Mouse (Mus musculus): ENCODE measurements around the gene Prkcq. TPM values are rescaled to one million over a fixed set of nuclear protein-coding genes. Genes with fewer than 3 reads are reported as not detected.

Gene Prkcq
- polyA plus RNA-seq (2015; fragmentation: Nextera tagmentation; extraction: Ambion mirVana) = 2.4 and 2.9 TPM in 2 replicates

GRCm38 (mm10) chr2:11171754-11172501 is at the start of gene Prkcq:
TSS of gene Prkcq (plus strand) at chr2:11172108.
- peak within 1 kb of the TSS; percentile 41 for H3K4me3 ChIP-seq (ENCODE audit: low read depth, low read length)
- H3K9ac ChIP-seq (ENCODE audit: low read depth, low read length) = no peak within 1 kb of the TSS
- no peaks in the 10 kb centered on the region for H3K36me3 ChIP-seq (ENCODE audit: control insufficient read depth, insufficient read depth)
- H3K4me2 ChIP-seq (ENCODE audit: low read depth, low read length) = peak within 1 kb of the TSS; percentile 56
- H3K9me3 ChIP-seq (replicated peaks; ENCODE audit: control insufficient read depth, low read length) = no peaks in the 10 kb centered on the region
- WGBS (ENCODE audit: insufficient replicate concordance) = 1% methylated on average over 51 of the region's 51 CpGs
- no peak within 1 kb of the TSS for H3K27ac ChIP-seq (ENCODE audit: low read length)
- peak; percentile 48 for ATAC-seq (ENCODE audit: low read depth)
- peaks cover 4% of the 10 kb centered on the region; the same call in 1 of the 2 replicates for H3K27me3 ChIP-seq (ENCODE audit: control insufficient read depth, insufficient read depth, low read depth, low read length)
- H3K4me1 ChIP-seq (ENCODE audit: control insufficient read depth, low read depth, low read length) = no peaks in the 10 kb centered on the region

GRCm38 (mm10) chr2:11130881-11131280 is 41.0 kb upstream of the Prkcq start:
- no peaks in the 10 kb centered on the region for H3K9me3 ChIP-seq (replicated peaks; ENCODE audit: control insufficient read depth, low read length)
- no peak overlapping the region for H3K9ac ChIP-seq (ENCODE audit: low read depth, low read length)
- no peaks in the 10 kb centered on the region for H3K27me3 ChIP-seq (ENCODE audit: control insufficient read depth, insufficient read depth, low read depth, low read length)
- no peaks in the 10 kb centered on the region for H3K36me3 ChIP-seq (ENCODE audit: control insufficient read depth, insufficient read depth)
- no peak overlapping the region for H3K4me2 ChIP-seq (ENCODE audit: low read depth, low read length)
- no peaks in the 10 kb centered on the region for H3K4me1 ChIP-seq (ENCODE audit: control insufficient read depth, low read depth, low read length)
- WGBS (ENCODE audit: insufficient replicate concordance) = 75% methylated on average over 12 of the region's 12 CpGs
- no peak for ATAC-seq (ENCODE audit: low read depth)
- no peak overlapping the region for H3K27ac ChIP-seq (ENCODE audit: low read length)
- H3K4me3 ChIP-seq (ENCODE audit: low read depth, low read length) = no peak overlapping the region

GRCm38 (mm10) chr2:11135718-11136117 is 36.2 kb upstream of the Prkcq start:
- ATAC-seq (ENCODE audit: low read depth) = no peak
- WGBS (ENCODE audit: insufficient replicate concordance) = 27% methylated on average over 6 of the region's 6 CpGs

GRCm38 (mm10) chr2:11138076-11138475 is 33.8 kb upstream of the Prkcq start:
- Histone ChIP-seq H3K27me3 (ENCODE audit: control insufficient read depth, insufficient read depth, low read depth, low read length) (no peaks in the 10 kb centered on the region), H3K4me2 (ENCODE audit: low read depth, low read length) (no peak overlapping the region), H3K9ac (ENCODE audit: low read depth, low read length) (no peak overlapping the region), H3K9me3 (replicated peaks; ENCODE audit: control insufficient read depth, low read length) (no peaks in the 10 kb centered on the region), H3K27ac (ENCODE audit: low read length) (no peak overlapping the region), H3K36me3 (ENCODE audit: control insufficient read depth, insufficient read depth) (no peaks in the 10 kb centered on the region), H3K4me1 (ENCODE audit: control insufficient read depth, low read depth, low read length) (no peaks in the 10 kb centered on the region), H3K4me3 (ENCODE audit: low read depth, low read length) (no peak overlapping the region)
- ATAC-seq (ENCODE audit: low read depth) = no peak
- WGBS (ENCODE audit: insufficient replicate concordance) = 69% methylated on average over 6 of the region's 6 CpGs

More at GRCm38 (mm10) chr2:11135718-11136117, 36.2 kb upstream of the Prkcq start:
- Histone ChIP-seq H3K4me1 (ENCODE audit: control insufficient read depth, low read depth, low read length) (no peaks in the 10 kb centered on the region), H3K4me3 (ENCODE audit: low read depth, low read length) (no peak overlapping the region), H3K27ac (ENCODE audit: low read length) (no peak overlapping the region), H3K36me3 (ENCODE audit: control insufficient read depth, insufficient read depth) (no peaks in the 10 kb centered on the region), H3K9me3 (replicated peaks; ENCODE audit: control insufficient read depth, low read length) (no peaks in the 10 kb centered on the region), H3K27me3 (ENCODE audit: control insufficient read depth, insufficient read depth, low read depth, low read length) (no peaks in the 10 kb centered on the region), H3K4me2 (ENCODE audit: low read depth, low read length) (no peak overlapping the region), H3K9ac (ENCODE audit: low read depth, low read length) (no peak overlapping the region)

- no peak overlapping the region for H3K4me2 ChIP-seq (ENCODE audit: low read depth, low read length)
- no peak overlapping the region for H3K4me3 ChIP-seq (ENCODE audit: low read depth, low read length)
- WGBS (ENCODE audit: insufficient replicate concordance) = 43% methylated on average over 1 of the region's 1 CpGs
- no peaks in the 10 kb centered on the region for H3K36me3 ChIP-seq (ENCODE audit: control insufficient read depth, insufficient read depth)
- ATAC-seq (ENCODE audit: low read depth) = no peak
- H3K27ac ChIP-seq (ENCODE audit: low read length) = no peak overlapping the region
- H3K9ac ChIP-seq (ENCODE audit: low read depth, low read length) = no peak overlapping the region
- no peaks in the 10 kb centered on the region for H3K4me1 ChIP-seq (ENCODE audit: control insufficient read depth, low read depth, low read length)
- no peaks in the 10 kb centered on the region for H3K9me3 ChIP-seq (replicated peaks; ENCODE audit: control insufficient read depth, low read length)
- H3K27me3 ChIP-seq (ENCODE audit: control insufficient read depth, insufficient read depth, low read depth, low read length) = no peaks in the 10 kb centered on the region
Observed at GRCm38 (mm10) chr2:11139518-11140152, 32.3 kb upstream of the Prkcq start.

- Histone ChIP-seq H3K4me1 (ENCODE audit: control insufficient read depth, low read depth, low read length) (no peaks in the 10 kb centered on the region), H3K9me3 (replicated peaks; ENCODE audit: control insufficient read depth, low read length) (no peaks in the 10 kb centered on the region), H3K27ac (ENCODE audit: low read length) (no peak overlapping the region), H3K4me3 (ENCODE audit: low read depth, low read length) (no peak overlapping the region), H3K36me3 (ENCODE audit: control insufficient read depth, insufficient read depth) (no peaks in the 10 kb centered on the region), H3K27me3 (ENCODE audit: control insufficient read depth, insufficient read depth, low read depth, low read length) (no peaks in the 10 kb centered on the region), H3K9ac (ENCODE audit: low read depth, low read length) (no peak overlapping the region), H3K4me2 (ENCODE audit: low read depth, low read length) (no peak overlapping the region)
- WGBS (ENCODE audit: insufficient replicate concordance) = 66% methylated on average over 3 of the region's 3 CpGs
- no peak for ATAC-seq (ENCODE audit: low read depth)
Observed at GRCm38 (mm10) chr2:11140385-11140784, 31.5 kb upstream of the Prkcq start.

GRCm38 (mm10) chr2:11149091-11149490 is 22.8 kb upstream of the Prkcq start:
- no peak overlapping the region for H3K9ac ChIP-seq (ENCODE audit: low read depth, low read length)
- no peaks in the 10 kb centered on the region for H3K4me1 ChIP-seq (ENCODE audit: control insufficient read depth, low read depth, low read length)
- H3K4me3 ChIP-seq (ENCODE audit: low read depth, low read length) = no peak overlapping the region
- WGBS (ENCODE audit: insufficient replicate concordance) = 76% methylated on average over 4 of the region's 4 CpGs
- ATAC-seq (ENCODE audit: low read depth) = no peak
- H3K9me3 ChIP-seq (replicated peaks; ENCODE audit: control insufficient read depth, low read length) = no peaks in the 10 kb centered on the region
- H3K27me3 ChIP-seq (ENCODE audit: control insufficient read depth, insufficient read depth, low read depth, low read length) = no peaks in the 10 kb centered on the region
- no peak overlapping the region for H3K27ac ChIP-seq (ENCODE audit: low read length)
- no peak overlapping the region for H3K4me2 ChIP-seq (ENCODE audit: low read depth, low read length)
- H3K36me3 ChIP-seq (ENCODE audit: control insufficient read depth, insufficient read depth) = no peaks in the 10 kb centered on the region

- Histone ChIP-seq H3K27me3 (ENCODE audit: control insufficient read depth, insufficient read depth, low read depth, low read length) (no peaks in the 10 kb centered on the region), H3K4me3 (ENCODE audit: low read depth, low read length) (no peak overlapping the region), H3K4me2 (ENCODE audit: low read depth, low read length) (no peak overlapping the region), H3K9me3 (replicated peaks; ENCODE audit: control insufficient read depth, low read length) (no peaks in the 10 kb centered on the region), H3K36me3 (ENCODE audit: control insufficient read depth, insufficient read depth) (no peaks in the 10 kb centered on the region), H3K9ac (ENCODE audit: low read depth, low read length) (no peak overlapping the region), H3K4me1 (ENCODE audit: control insufficient read depth, low read depth, low read length) (no peaks in the 10 kb centered on the region), H3K27ac (ENCODE audit: low read length) (no peak overlapping the region)
- no peak for ATAC-seq (ENCODE audit: low read depth)
- WGBS (ENCODE audit: insufficient replicate concordance) = 58% methylated on average over 7 of the region's 7 CpGs
Observed at GRCm38 (mm10) chr2:11150975-11151374, 20.9 kb upstream of the Prkcq start.

- WGBS (ENCODE audit: insufficient replicate concordance) = 55% methylated on average over 6 of the region's 6 CpGs
- no peak for ATAC-seq (ENCODE audit: low read depth)
- Histone ChIP-seq H3K27ac (ENCODE audit: low read length) (no peak overlapping the region), H3K9ac (ENCODE audit: low read depth, low read length) (no peak overlapping the region), H3K9me3 (replicated peaks; ENCODE audit: control insufficient read depth, low read length) (no peaks in the 10 kb centered on the region), H3K36me3 (ENCODE audit: control insufficient read depth, insufficient read depth) (no peaks in the 10 kb centered on the region), H3K4me3 (ENCODE audit: low read depth, low read length) (no peak overlapping the region), H3K27me3 (ENCODE audit: control insufficient read depth, insufficient read depth, low read depth, low read length) (no peaks in the 10 kb centered on the region), H3K4me1 (ENCODE audit: control insufficient read depth, low read depth, low read length) (no peaks in the 10 kb centered on the region), H3K4me2 (ENCODE audit: low read depth, low read length) (no peak overlapping the region)
Observed at GRCm38 (mm10) chr2:11151655-11152323, 20.1 kb upstream of the Prkcq start.
